Mouse (Mus musculus): ENCODE data around the gene Zfp108. TPM values are rescaled to one million over a fixed set of nuclear protein-coding genes. Genes with fewer than 3 reads are reported as not detected.

Gene Zfp108
- total RNA-seq, 2 experiments from 2014 or later, result 7.8 to 9.7 TPM

DNA sequence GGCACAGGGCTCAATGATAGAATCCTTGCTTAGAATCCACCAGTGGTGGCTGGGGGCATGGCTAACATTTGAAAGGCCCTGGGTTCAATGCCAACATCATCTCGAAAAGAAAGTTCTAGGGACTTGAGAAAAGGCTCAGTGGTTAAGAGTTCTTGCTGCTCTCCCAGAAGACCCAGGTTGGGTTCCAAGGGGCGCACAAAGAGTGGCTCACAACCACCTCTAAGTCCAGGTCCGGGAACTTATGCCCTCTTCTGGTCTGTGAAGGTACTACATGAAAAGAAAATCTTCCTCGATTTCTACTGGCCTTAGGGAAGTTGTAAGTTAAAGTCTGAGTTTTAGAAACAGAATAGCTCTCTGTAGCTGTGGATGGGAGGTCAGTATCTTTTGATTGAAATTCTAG lies 31.5 kb downstream of the Zfp108 start:
- DNase-seq, result no peak

DNA sequence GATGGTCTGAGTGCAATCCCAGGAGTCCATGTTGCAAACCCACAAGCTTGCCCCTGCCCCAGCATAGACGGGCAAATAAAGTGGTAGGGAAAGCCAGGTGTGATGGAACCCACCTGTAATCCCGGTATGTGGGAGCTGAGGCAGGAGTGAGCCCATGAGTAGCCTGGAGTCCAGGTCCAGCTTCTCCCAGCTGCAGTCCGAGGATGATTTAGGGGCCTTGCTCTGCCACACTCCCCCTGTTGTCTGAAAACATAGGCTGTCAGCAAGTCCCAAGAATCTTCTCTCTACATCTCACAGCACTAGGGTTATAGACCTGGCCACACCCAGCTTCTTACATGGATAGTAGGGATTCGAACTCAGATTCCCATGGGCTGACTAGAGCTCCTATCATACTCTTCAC lies 32.3 kb downstream of the Zfp108 start:
- no peak for DNase-seq

DNA sequence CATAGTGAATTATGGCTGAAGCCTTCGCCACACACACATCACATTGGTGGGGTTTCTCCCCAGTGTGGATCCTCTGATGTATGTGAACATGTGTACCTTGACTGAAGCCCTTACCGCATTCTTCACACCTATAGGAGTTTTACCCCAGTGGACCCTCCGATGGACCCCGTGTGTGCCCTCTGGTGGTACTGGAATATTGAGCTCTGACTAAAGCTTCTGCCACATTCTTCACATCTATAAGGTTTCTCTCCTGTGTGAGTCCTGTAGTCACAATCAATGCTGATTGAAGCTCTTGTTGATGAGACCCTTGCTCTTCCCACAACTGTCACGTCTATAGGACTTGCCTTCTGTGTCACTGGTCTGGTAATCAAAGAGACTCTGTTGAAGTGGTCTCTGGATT lies 33.1 kb downstream of the Zfp108 start:
- no peak for DNase-seq

DNA sequence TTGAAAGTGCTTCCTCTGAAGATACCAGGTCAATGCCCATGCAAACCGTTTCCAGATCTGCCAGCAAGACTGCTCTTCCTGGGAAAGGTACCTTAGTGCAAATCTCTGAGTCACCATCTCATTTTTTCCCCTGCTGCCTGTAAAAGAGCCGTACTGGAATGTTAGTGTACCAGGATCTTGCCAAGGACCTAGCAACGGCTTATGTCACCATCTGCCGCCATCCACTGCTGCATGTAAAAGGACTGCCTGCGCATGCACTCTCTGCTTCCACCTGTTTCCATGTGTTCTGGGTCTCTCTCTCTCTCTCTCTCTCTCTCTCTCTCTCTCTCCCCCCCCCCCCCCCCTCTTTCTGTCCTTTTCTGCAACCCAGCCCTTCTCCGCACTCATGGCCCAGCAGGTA lies 33.9 kb downstream of the Zfp108 start:
- peak; percentile 14 to 50 for DNase-seq

DNA sequence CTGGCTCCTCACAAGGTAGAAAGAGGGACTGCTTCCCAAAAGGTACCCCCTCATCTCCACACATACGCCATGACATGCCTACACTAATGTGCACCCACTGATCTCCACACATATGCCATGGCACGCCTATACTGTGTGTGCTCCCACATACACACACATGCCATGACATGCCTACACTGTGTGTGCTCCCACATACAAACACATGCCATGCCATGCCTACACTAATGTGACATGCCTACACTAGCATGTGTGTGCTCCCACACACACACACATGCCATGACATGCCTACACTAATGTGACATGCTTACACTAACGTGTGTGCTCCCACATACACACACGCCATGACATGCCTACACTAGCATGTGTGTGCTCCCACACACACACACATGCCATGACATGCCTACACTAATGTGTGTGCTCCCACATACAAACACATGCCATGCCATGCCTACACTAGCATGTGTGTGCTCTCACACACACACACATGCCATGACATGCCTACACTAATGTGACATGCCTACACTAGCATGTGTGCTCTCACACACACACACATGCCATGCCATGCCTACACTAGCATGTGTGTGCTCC lies 35.6 kb downstream of the Zfp108 start:
- no peak for DNase-seq

DNA sequence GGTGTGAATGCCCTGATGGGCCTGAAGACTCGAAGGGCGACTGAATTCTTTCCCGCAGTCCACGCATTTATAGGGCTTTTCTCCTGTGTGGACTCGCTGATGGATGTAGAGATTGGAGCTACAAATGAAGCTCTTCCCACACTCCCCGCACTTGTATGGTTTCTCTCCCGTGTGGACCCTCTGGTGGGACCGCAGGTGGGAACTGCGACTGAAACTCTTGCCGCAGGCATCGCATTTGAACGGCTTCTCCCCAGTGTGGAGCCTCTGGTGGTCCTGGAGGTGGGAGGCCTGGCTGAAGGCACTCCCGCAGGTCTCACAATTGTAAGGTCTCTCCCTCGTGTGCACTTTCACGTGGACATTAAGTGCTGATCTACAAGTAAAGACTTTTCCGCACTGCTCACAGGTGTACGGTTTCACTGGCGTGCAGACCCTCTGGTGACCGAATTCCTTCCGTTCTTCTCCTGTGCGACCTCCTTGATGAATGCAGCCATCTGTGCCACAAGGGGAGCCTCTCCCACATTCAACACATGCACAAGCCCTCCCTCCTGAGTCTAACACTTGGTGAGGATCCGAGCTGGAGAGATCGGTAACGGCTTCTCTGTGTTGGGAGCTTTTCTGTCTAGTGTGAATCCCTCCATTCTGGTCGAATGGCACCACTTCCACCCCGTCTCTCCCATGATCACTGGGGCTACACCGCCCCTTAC lies 36.9 kb downstream of the Zfp108 start:
- DNase-seq, result no peak

DNA sequence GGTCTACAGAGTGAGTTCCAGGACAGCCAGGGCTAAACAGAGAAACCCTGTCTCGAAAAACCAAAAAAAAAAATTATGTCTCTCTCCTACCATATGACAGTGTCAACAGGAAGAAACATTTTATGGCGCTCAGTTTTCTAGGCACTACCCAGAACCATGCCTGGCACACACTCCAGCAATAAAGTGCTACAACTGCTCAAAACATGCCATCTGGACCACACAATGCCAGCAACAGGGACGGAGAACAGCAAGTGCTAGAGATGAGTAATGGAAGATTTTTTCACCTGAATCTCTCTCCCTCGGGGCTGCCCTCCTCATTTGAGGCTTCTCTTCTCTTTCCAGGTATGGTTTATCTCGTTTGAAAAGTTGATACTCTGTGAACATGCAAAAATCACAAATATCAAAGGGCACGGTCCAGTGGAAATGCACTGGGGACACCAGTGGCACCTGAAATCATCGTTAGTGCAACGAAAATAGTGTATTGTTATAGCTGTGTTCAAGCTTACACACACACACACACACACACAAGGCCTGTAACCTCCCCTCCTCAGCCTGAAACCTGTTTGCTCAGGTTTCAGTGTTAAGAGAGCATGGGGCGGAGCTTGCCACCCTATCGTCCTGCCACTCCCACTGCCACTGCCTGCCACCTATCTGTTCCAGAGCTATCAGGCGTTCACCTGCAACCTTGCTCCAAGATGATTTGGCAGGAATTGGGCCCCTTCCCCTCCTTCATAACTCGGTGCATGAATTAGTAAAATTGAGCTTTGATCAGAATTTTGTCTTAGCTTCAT lies 38.7 kb downstream of the Zfp108 start:
- no peak for DNase-seq

DNA sequence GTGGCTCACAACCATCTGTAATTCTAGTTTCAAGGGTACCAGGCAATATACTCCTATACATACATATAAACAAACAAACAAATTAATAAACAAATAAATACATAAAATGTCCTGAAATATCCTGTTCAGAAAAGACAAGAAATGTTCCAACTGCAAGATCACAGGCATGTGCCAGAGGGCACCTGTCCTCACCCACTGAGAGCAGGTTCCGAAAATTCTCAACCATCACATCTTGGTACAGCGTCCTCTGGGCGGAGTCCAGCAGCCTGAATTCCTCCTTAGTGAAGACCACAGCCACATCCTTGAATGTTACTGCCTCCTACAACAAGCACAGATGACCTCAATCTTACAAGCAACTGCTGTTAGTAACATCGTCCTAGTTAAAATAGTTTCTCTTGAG lies 40.2 kb downstream of the Zfp108 start:
- no peak for DNase-seq

DNA sequence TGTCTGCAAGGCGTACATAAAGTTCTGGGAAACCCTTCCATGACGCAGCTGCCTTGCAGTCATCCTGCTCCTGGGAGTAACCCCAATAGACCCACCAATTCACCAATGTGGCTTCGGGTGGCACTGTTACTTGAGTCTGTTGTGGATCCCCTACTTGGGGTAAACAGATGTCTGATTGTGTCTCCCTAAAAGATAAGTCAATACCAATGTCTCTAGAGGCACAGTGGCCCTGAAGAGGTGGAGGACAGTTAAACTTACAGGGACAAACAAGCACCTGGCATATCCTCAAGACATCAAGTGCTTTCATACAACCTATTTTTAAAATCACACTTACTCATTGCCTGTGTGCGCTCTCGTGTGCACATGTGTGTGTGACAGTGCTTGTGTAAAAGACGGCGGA lies 40.8 kb downstream of the Zfp108 start:
- no peak for DNase-seq

DNA sequence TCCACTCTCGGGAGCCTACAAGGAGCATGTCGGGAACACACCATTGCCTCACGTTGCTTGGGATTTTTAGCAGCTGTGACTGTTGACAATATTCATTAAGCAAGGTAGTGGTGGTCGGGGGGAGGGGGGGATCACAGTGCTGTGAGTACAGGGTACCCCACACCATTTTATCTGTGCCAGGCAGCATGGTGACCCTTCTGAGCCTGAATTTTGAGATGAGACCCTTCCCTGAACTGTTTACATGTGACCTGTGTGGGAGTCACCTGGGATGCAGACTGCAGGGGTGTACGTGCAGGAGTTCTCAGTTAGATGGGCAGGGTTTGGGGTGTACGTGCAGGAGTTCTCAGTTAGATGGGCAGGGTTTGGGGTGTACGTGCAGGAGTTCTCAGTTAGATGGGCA lies 41.8 kb downstream of the Zfp108 start:
- no peak for DNase-seq

DNA sequence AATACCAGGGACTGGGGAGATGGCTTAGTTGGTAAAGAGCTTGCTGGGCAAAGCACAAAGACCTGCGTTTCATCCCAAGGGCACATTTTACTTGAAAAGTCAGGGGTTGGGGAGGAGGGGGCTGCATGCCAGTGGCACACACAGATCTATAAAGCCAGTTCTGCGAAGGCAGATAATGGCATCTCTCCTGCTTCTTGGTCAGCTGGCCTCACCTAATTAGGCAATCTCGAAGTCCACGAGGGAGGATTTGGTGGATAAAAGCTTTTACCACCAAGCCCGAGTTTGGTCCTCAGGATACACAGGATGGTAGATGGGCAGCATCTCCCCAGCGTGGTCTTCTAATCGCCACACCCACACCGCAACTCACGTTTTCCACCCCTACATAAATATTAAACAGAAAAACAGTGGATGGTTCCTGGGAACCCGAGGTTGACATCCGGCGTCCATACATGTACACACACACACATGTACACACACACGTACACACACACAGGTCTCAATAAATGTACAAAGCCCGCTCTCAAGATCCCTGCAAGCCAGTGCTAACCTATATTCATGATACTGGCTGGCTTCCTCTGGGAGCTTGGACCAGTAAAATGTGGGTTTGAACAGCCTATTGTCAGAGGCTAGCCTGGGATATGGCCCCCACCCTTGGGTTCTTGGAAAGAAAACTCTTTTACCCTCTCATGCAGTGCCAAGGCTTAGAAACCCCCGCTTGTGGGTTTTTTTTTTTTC lies 42.9 kb downstream of the Zfp108 start:
- DNase-seq, result no peak

DNA sequence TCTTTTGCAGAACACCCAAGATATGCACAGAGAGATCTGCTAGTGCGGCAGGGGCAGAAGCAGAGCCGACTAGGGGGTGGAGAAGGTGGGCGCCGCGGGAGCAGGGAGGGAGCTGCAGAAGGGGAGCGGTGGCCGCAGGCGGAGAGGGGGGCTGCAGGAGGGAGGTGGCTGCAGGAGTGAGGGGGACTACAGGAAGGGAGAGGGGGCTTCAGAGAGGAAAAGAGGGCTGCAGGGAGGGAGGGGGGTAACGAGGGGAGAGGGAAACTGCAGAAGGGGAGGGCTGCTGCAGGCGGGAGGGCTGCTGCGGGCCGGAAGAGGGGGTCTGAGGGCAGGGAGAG lies 44.0 kb downstream of the Zfp108 start:
- no peak for DNase-seq

DNA sequence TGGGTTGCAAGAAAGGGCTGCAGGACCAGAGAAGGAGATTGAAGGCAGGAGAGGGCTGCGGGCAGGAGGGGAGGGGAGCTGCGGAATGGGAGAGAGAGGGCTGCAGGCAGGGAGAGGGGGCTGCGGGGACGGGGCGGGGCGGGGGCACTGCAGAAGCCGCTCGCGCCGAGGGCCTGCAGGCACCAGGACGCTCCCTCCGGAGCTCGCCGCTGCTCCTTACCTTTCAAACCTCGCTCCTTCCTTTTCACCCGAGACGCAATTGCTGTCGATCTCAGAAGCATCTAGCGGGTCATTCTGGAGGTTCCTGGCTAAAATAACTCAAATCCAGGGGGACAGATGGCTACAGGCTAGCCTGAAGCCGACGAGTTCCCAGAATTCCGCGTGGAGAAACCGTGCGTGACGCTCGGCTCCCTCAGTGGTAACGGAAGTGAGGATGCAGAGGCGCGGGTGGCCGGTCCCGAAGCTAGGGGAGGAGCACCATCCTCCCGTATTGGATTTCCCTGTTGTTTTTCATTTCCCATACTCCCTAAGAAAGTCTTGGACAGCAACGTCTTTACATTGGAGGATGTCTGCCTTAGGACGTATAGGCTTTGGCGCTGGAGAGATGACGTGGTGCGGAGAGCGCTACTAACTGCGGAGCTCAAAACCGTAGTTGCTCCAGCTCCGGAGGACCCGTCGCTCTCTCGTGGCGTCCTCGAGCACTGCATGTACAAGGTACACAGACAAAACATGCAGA lies 44.5 kb downstream of the Zfp108 start:
- peak; percentile 85 to 86 for DNase-seq

DNA sequence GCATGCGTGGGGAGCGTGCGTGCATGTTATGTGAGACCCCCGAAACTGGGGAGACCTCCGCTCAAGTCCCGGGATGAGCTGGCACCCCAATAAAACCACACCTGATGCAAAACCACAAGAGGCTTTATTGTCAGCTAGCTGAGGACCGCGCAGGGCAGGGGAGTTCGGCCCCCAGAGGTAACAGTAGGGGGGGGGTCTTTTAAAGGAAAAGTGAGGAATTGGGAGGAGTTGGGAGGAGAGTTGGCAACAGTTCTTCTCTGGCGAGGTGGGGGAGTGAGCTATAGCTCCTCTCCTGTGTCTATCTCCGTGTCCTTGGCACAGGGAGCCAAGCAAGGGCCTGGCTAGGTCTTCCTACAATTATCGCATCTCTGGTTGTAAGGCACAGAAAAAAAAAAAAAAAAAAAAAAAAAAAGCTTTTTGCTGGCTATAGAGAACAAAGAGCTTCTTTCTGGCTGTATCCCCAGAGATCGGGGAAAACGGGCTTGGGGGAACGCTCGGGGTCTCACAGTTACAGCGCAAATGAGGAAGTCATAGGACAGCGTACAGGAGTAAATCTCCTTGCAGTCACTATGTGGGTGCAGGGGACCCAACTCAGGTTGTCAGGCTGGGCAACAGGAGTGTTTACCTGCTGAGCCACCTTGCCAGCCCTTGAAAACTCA lies 45.4 kb downstream of the Zfp108 start:
- DNase-seq, result no peak

DNA sequence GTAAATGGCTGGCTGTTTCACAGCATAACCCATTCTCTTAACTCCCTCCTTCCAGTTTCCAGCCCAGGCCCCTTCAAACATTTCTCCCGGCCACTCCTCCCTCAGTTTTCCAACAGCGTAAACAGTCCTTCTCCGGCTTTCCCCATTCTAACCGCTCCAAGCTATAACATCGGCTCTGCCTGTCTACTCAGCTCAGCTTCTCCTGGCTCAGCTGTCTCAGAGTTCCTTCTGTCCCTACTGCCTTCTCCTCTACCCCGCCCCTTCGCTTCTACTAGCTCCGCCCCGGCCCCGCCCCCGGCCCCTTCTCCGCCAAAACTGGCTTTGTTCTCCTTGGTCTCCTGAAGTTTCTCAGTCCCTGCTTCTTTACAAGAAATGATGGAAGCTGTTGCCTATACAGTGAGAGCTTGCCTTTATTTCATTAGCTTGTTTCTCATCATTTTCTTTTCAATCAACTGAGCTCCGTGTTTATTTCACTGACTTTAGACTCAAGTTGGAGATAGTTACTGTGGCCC lies 46.2 kb downstream of the Zfp108 start, which contains the start of gene Zfp61:
Zfp61 (minus strand) TSS at position 462 of the 512 bp plus-strand sequence.
- DNase-seq, result no peak

Other genes starting within 250 kb of the Zfp108 start
- not detected for gene Vmn1r183, start 201.5 kb upstream of the Zfp108 start, total RNA-seq (2021)
- 10 to 100 TPM; 43.3 to 44.5 TPM for gene Zfp180, start 172.9 kb upstream of the Zfp108 start, total RNA-seq (2021)
- 10 to 100 TPM; 12.1 to 12.3 TPM for gene Zfp112, start 142.5 kb upstream of the Zfp108 start, total RNA-seq (2021)
- 10 to 100 TPM; 22.0 to 23.0 TPM for gene Zfp235, start 120.6 kb upstream of the Zfp108 start, total RNA-seq (2021)
- 1 to 10 TPM; 3.3 to 3.9 TPM for gene Zfp114, start 79.7 kb upstream of the Zfp108 start, total RNA-seq (2021)
- 10 to 100 TPM; 13.7 to 14.7 TPM for gene Zfp111, start 43.4 kb upstream of the Zfp108 start, total RNA-seq (2021)
- gene Zfp109, start 17.2 kb upstream of the Zfp108 start, total RNA-seq (2021), result 10 to 100 TPM in 1 of 2 experiments, 1 to 10 TPM in 1; 8.8 to 10.4 TPM
- gene Zfp93, start 15.6 kb downstream of the Zfp108 start, total RNA-seq (2021), result 10 to 100 TPM; 12.3 to 13.9 TPM
- 10 to 100 TPM; 23.6 to 25.6 TPM for gene Zfp61, start 46.4 kb downstream of the Zfp108 start, total RNA-seq (2021)
- 10 to 100 TPM; 12.2 to 14.8 TPM for gene Zfp94, start 61.9 kb downstream of the Zfp108 start, total RNA-seq (2021)
- gene Tescl, start 79.1 kb downstream of the Zfp108 start, total RNA-seq (2021), result not detected
- gene Lypd5, start 94.4 kb downstream of the Zfp108 start, total RNA-seq (2021), result not detected
- under 1 TPM; 0.17 to 0.48 TPM for gene Kcnn4, start 115.5 kb downstream of the Zfp108 start, total RNA-seq (2021)
- gene Smg9, start 144.8 kb downstream of the Zfp108 start, total RNA-seq (2021), result 10 to 100 TPM; 33.8 to 39.0 TPM
- not detected for gene Irgc1, start 197.5 kb downstream of the Zfp108 start, total RNA-seq (2021)
- under 1 TPM in 1 of 2 experiments, not detected in 1; 0.68 TPM for gene Plaur, start 207.7 kb downstream of the Zfp108 start, total RNA-seq (2021)
- gene Cadm4, start 227.2 kb downstream of the Zfp108 start, total RNA-seq (2021), result 100 to 1,000 TPM; 137 to 142 TPM